Mouse (Mus musculus) kidney, adult 2 months (tissue): Measurements from ENCODE around the gene Adprh.

Experiments used
- CTCF ChIP-seq: fragments of 200-500 bp; conservative IDR thresholded peaks from 2 replicates; pipeline ENCODE4 v1.5.1; 2011; ENCODE audit warnings: low read depth, mild to moderate bottlenecking, control low read depth, low read length, moderate library complexity, mixed read lengths; ENCODE audit not compliant: insufficient read depth, insufficient read length
- POLR2A ChIP-seq: fragments of 200-500 bp; IDR thresholded peaks from one replicate; pipeline ENCODE4 v1.6.1; 2011; ENCODE audit warnings: low read depth, low read length, control low read depth

- TF ChIP-seq POLR2A, result no peak
- TF ChIP-seq CTCF, result no peak
Observed at GRCm38 (mm10) chr16:38442216-38442615, 10.3 kb downstream of the Adprh start.
